Mouse (Mus musculus) limb, embryonic 14.5 days (tissue): ENCODE results near the gene Gpt2. TPM values are rescaled to one million over a fixed set of nuclear protein-coding genes. Genes with fewer than 3 reads are reported as not detected.

ENCODE experiments used
- ATAC-seq: fragments of 200-750 bp; cut with Nextera tagmentation; 2 replicates; pipeline ENCODE4 v1.8.0; 2017; ENCODE audit warnings: low read depth, moderate number of reproducible peaks, moderate TSS enrichment; ENCODE audit not compliant: low FRiP score
- DNase-seq: peaks from one replicate; pipeline ENCODE4 v3.0.0-alpha.2; 2015; ENCODE audit warnings: low spot score
- H3K27ac ChIP-seq: fragments of 300-500 bp; sonication (generic); replicated peaks from 2 replicates; pipeline ENCODE4 v1.5.1; 2014; ENCODE audit warnings: low read depth, mild to moderate bottlenecking, low read length, moderate library complexity, mixed read lengths
- H3K27me3 ChIP-seq: fragments of 300-500 bp; sonication (generic); 2 replicates; pipeline ENCODE4 v1.6.1; 2014; ENCODE audit warnings: low read length, mixed read lengths; ENCODE audit not compliant: control insufficient read depth, insufficient read depth
- H3K36me3 ChIP-seq: fragments of 300-500 bp; sonication (generic); 2 replicates; pipeline ENCODE4 v1.6.1; 2014; ENCODE audit warnings: mild to moderate bottlenecking, low read length, moderate library complexity, mixed read lengths; ENCODE audit not compliant: control insufficient read depth, insufficient read depth
- H3K4me1 ChIP-seq: fragments of 300-500 bp; sonication (generic); 2 replicates; pipeline ENCODE4 v1.6.1; 2014; ENCODE audit warnings: antibody characterized with exemption, low read length, mixed read lengths; ENCODE audit not compliant: control insufficient read depth, insufficient read depth
- H3K4me2 ChIP-seq: fragments of 300-500 bp; sonication (generic); replicated peaks from 2 replicates; pipeline ENCODE4 v1.6.1; 2014; ENCODE audit warnings: low read depth, mild to moderate bottlenecking, low read length, moderate library complexity; ENCODE audit not compliant: severe bottlenecking
- H3K4me3 ChIP-seq: fragments of 300-500 bp; sonication (generic); replicated peaks from 2 replicates; pipeline ENCODE4 v1.5.1; 2014; ENCODE audit warnings: low read length
- H3K9ac ChIP-seq: fragments of 300-500 bp; sonication (generic); 2 replicates; pipeline ENCODE4 v1.6.1; 2014; ENCODE audit warnings: mild to moderate bottlenecking, low read depth, low read length, moderate library complexity; ENCODE audit not compliant: severe bottlenecking
- H3K9me3 ChIP-seq: fragments of 300-500 bp; sonication (generic); 2 replicates; pipeline ENCODE4 v1.6.1; 2016; ENCODE audit warnings: low read length; ENCODE audit not compliant: control insufficient read depth
- POLR2A ChIP-seq: fragments of 200-500 bp; IDR thresholded peaks from 2 replicates; pipeline ENCODE4 v1.8.0; 2012; ENCODE audit warnings: inconsistent platforms, mild to moderate bottlenecking, moderate library complexity, borderline replicate concordance; ENCODE audit not compliant: insufficient read depth, insufficient read length; ENCODE audit errors: extremely low read depth
- WGBS: fragments of 180-500 bp; shearing (Covaris S2); extraction: QIAGEN DNeasy Blood & Tissue Kit; methylation state at CpG from one replicate; pipeline ENCODE4 v1.1.7; 2014; 5-methylcytosine and 5-hydroxymethylcytosine counted together
- polyA plus RNA-seq, 2 experiments: library from polyadenylated mRNA; depleted of rRNA in 1 of 2; stranded (reverse) in 1 of 2; unstranded in 1 of 2; fragments of >200 nt; fragmentation: Nextera tagmentation in 1 of 2; extraction: Ambion mirVana in 1 of 2; gene quantifications; 2 replicates each; pipeline versions ENCODE4 v1.2.1 to v1.2.3; 2012 to 2014

Gene Gpt2
- polyA plus RNA-seq, 2 experiments = 24.6 to 36.2 TPM

GRCm38 (mm10) chr8:85517336-85517735 is 25.0 kb downstream of the Gpt2 start:
- no peak overlapping the region for H3K4me2 ChIP-seq
- H3K27ac ChIP-seq = no peak overlapping the region
- H3K9ac ChIP-seq = no peak overlapping the region
- no peak overlapping the region for H3K4me3 ChIP-seq
- ATAC-seq = no peak
- WGBS = 82% methylated on average over 4 of the region's 4 CpGs
- no peak for DNase-seq
- no peaks in the 10 kb centered on the region for H3K27me3 ChIP-seq
- H3K9me3 ChIP-seq = no peaks in the 10 kb centered on the region
- peaks cover 89% of the 10 kb centered on the region for H3K36me3 ChIP-seq
- no peaks in the 10 kb centered on the region for H3K4me1 ChIP-seq
- TF ChIP-seq POLR2A = no peak

GRCm38 (mm10) chr8:85517956-85518355 is 25.6 kb downstream of the Gpt2 start:
- no peak for ATAC-seq
- H3K9ac ChIP-seq = no peak overlapping the region
- no peak overlapping the region for H3K27ac ChIP-seq
- H3K36me3 ChIP-seq = peaks cover 91% of the 10 kb centered on the region
- H3K4me1 ChIP-seq = no peaks in the 10 kb centered on the region
- no peaks in the 10 kb centered on the region for H3K27me3 ChIP-seq
- WGBS = 87% methylated on average over 10 of the region's 10 CpGs
- DNase-seq = no peak
- no peak overlapping the region for H3K4me2 ChIP-seq
- no peak overlapping the region for H3K4me3 ChIP-seq
- no peak for TF ChIP-seq POLR2A
- H3K9me3 ChIP-seq = no peaks in the 10 kb centered on the region

- TF ChIP-seq POLR2A = no peak
- Histone ChIP-seq H3K4me3 (no peak overlapping the region), H3K27me3 (no peaks in the 10 kb centered on the region), H3K9ac (no peak overlapping the region), H3K36me3 (peaks cover 85% of the 10 kb centered on the region), H3K27ac (no peak overlapping the region), H3K4me2 (no peak overlapping the region), H3K4me1 (no peaks in the 10 kb centered on the region), H3K9me3 (no peaks in the 10 kb centered on the region)
- 92% methylated on average over 4 of the region's 4 CpGs for whole genome bisulfite sequencing
- ATAC-seq (no peak), DNase-seq (no peak)
These were observed 28.2 kb downstream of the Gpt2 start for GRCm38 (mm10) chr8:85520586-85520985.

- Histone ChIP-seq H3K4me1 (no peaks in the 10 kb centered on the region), H3K36me3 (peaks cover 82% of the 10 kb centered on the region), H3K4me3 (no peak overlapping the region), H3K27me3 (no peaks in the 10 kb centered on the region), H3K9me3 (no peaks in the 10 kb centered on the region), H3K4me2 (no peak overlapping the region), H3K9ac (no peak overlapping the region), H3K27ac (no peak overlapping the region)
- DNase-seq (no peak), ATAC-seq (no peak)
- TF ChIP-seq POLR2A = no peak
- WGBS = 92% methylated on average over 8 of the region's 8 CpGs
These were observed 29.0 kb downstream of the Gpt2 start for GRCm38 (mm10) chr8:85521332-85521731.

GRCm38 (mm10) chr8:85524086-85524485 is 31.7 kb downstream of the Gpt2 start:
- Histone ChIP-seq H3K4me2 (no peak overlapping the region), H3K4me3 (no peak overlapping the region), H3K9me3 (no peaks in the 10 kb centered on the region), H3K36me3 (peaks cover 61% of the 10 kb centered on the region), H3K4me1 (no peaks in the 10 kb centered on the region), H3K27ac (no peak overlapping the region), H3K9ac (no peak overlapping the region), H3K27me3 (no peaks in the 10 kb centered on the region)
- WGBS = 93% methylated on average over 7 of the region's 7 CpGs
- ATAC-seq (no peak), DNase-seq (no peak)
- TF ChIP-seq POLR2A = no peak

GRCm38 (mm10) chr8:85526105-85526504 is 33.7 kb downstream of the Gpt2 start:
- Histone ChIP-seq H3K36me3 (peaks cover 44% of the 10 kb centered on the region), H3K27ac (no peak overlapping the region), H3K4me2 (no peak overlapping the region), H3K27me3 (no peaks in the 10 kb centered on the region), H3K4me3 (no peak overlapping the region), H3K9ac (no peak overlapping the region), H3K9me3 (no peaks in the 10 kb centered on the region), H3K4me1 (no peaks in the 10 kb centered on the region)
- ATAC-seq (no peak), DNase-seq (peak; percentile 46)
- TF ChIP-seq POLR2A = no peak
- WGBS = 32% methylated on average over 6 of the region's 6 CpGs
